In the genomic region with DNA sequence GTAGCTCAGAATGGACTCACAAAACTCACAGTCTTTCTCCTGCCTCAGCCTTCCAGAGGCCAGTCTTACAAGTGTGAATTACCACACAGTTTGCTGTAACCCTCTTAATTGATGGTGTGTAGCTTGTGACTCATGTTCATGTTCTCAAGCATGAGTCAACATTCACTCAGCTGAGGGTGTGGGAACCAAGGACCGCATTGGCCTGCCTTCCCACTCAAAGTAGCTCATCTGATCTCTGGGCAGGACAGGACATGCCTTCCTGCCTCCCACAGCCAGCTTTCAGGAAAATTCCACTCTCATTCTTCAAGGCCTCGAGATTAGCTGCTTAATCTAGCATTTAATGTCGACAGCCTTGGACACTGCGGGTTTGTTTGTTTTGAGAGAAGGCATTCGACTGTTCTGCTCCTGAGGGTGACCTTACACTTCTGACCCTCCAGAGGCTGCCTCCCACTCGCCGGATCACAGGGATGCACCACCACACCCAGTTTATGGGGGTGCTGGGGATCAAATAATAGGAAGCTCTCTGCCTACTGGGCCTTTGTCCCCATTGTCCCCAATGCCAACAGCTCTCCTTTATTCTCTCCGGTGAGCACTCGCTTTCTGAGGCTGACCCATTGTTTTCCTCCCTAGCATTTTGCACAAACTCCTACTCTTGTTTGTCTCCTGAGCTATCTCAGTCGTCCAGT, we compare ENCODE assay signal across 10 mouse cellular contexts. TPM values are rescaled to one million over a fixed set of nuclear protein-coding genes. Genes with fewer than 3 reads are reported as not detected.
A peak's percentile ranks its signal among the peaks of the same experiment; 100 is the strongest.
DNase-seq lines count a peak whose midpoint lies in the region; ATAC-seq lines count a peak whose summit lies in the region.
"Had no signal": no experiment of that assay in that cellular context is flagged by ENCODE, and none has a peak within 500 bp of the region (broad histone marks: within the 10 kb centered on the region; RNA-seq: fewer than 3 reads in every experiment).

No protein-coding gene starts in this region.

- peak; percentile 72 for DNase-seq in adrenal gland, adult 2 months
- no peak for DNase-seq in adrenal gland, postnatal 25 days
- DNase-seq in 3T3-L1 (ENCODE audit: low read depth, low spot score) = peak; percentile 60
- DNase-seq in adrenal gland, postnatal 14 days = peak; percentile 60
- DNase-seq in lung, postnatal 36 days = peak; percentile 51
- DNase-seq in right cerebral cortex, adult 18-20 months = no peak
- DNase-seq in retina, embryonic 14.5 days (ENCODE audit: low spot score) = no peak
- DNase-seq: kidney, adult 2 months had no signal

- no peak for ATAC-seq in cerebellum, adult (ENCODE audit: insufficient number of reproducible peaks, low FRiP score, low TSS enrichment)
- ATAC-seq: forebrain, embryonic 13.5 days had no signal

RNA-seq across cellular contexts. Expression of gene Atf7ip, which starts 6.5 kb away (rescaled TPM):
- 10 to 100 TPM; 60.9 to 62.4 TPM for total RNA-seq in adrenal gland, adult 2 months (2021)
- 16.4 and 21.6 TPM in 2 replicates for polyA plus RNA-seq in adrenal gland, adult 2 months (2012; rRNA removed)
- 84.0 and 117 TPM in 2 replicates for total RNA-seq in adrenal gland, postnatal 25 days (2021)
- total RNA-seq in adrenal gland, postnatal 14 days (2021) = 82.0 and 103 TPM in 2 replicates

Comparison
In these comparisons a context has a peak if more than half of its experiments do, and no peak if none do; other contexts are left out.
1. DNase-seq: peak in adrenal gland, adult 2 months (single experiment), 3T3-L1 (single experiment), adrenal gland, postnatal 14 days (single experiment) and lung, postnatal 36 days (single experiment); none in adrenal gland, postnatal 25 days (single experiment), right cerebral cortex, adult 18-20 months (single experiment) and retina, embryonic 14.5 days (single experiment).